Mouse (Mus musculus): ENCODE measurements around the gene Apln. TPM values are rescaled to one million over a fixed set of nuclear protein-coding genes. Genes with fewer than 3 reads are reported as not detected.

Apln gene
- polyA plus RNA-seq, 1 experiment from 2014 or later: 4.9 TPM

DNA sequence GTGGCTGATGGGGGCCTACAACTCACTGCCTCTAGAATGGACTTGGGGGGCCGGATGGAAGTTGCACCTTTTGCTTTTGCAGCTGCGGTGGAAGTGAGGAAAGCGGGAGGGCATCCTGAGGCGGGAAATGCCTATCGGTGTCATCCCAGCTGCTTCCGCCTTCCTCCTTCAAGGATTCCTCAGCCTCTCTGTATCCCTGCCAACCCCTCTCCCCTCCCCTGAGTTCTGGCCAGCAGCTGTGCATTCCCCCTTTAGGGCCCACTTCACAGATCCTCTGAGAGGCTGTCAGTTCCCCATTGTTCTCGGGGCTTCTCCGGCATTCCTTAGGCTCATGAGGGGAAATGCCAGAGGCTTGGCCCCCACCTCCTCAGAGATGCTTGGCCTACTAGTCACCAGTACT is 28.6 kb downstream of the Apln start:
- Histone ChIP-seq H3K36me3 (ENCODE audit: poor library complexity, severe bottlenecking) (no peaks in the 10 kb centered on the region), H3K27ac (no peak overlapping the region), H3K9me3 (replicated peaks) (no peaks in the 10 kb centered on the region), H3K4me2 (no peak overlapping the region), H3K9ac (no peak overlapping the region), H3K4me3 (no peak overlapping the region), H3K4me1 (no peaks in the 10 kb centered on the region), H3K27me3 (no peaks in the 10 kb centered on the region)
- WGBS: 60% methylated on average over 8 of the region's 8 CpGs
- no peak for ATAC-seq

DNA sequence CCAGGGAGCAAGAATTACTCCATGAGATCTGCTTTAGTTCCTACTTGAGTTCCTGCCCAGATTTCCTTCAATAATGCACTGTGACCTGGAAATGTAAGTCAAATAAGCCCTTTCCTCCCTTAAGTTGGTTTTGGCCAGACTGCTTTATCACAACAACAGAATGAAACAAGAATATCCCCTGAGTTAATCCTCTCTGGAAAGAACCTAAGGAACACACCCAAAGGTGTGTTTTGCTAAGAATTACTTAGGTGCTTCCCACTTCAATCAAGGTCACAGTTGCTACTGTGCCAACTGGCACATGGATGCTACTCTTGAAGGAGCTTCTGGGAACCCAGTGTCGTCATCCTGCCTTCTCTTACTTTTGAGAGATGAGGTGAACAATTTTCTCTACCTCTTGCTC is 29.9 kb downstream of the Apln start:
- H3K4me1 ChIP-seq: no peaks in the 10 kb centered on the region
- H3K36me3 ChIP-seq (ENCODE audit: poor library complexity, severe bottlenecking): no peaks in the 10 kb centered on the region
- no peak overlapping the region for H3K9ac ChIP-seq
- no peak overlapping the region for H3K4me2 ChIP-seq
- no peak overlapping the region for H3K4me3 ChIP-seq
- no peaks in the 10 kb centered on the region for H3K9me3 ChIP-seq (replicated peaks)
- ATAC-seq: no peak
- no peak overlapping the region for H3K27ac ChIP-seq
- WGBS: 84% methylated on average over 1 of the region's 1 CpGs
- no peaks in the 10 kb centered on the region for H3K27me3 ChIP-seq

DNA sequence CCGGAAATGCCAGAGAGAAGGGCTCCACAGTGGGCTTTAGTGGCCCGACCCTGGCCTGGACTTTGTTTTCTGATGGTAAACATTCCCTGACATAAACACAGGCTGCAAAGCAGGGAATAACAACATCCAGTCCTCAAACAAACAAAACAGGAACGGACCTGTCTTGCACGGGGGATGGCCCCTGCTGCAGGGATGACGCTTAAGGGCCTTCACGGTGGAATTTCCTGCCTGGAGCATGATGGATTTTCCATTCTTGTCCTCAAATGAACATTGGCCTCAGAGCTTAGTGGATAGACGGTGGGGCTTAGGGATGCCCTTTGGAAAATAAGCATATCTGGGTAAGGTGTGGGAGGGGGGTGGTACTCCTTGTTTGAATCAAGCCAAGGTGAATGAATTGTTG is 33.5 kb downstream of the Apln start:
- Histone ChIP-seq H3K36me3 (ENCODE audit: poor library complexity, severe bottlenecking) (no peaks in the 10 kb centered on the region), H3K27me3 (no peaks in the 10 kb centered on the region), H3K9me3 (replicated peaks) (no peaks in the 10 kb centered on the region), H3K4me1 (no peaks in the 10 kb centered on the region), H3K9ac (no peak overlapping the region), H3K4me2 (no peak overlapping the region), H3K27ac (no peak overlapping the region), H3K4me3 (no peak overlapping the region)
- WGBS: 81% methylated on average over 7 of the region's 7 CpGs
- ATAC-seq: no peak

GRCm38 (mm10) chrX:47998412-47998811 is 36.2 kb downstream of the Apln start:
- ATAC-seq: no peak
- Histone ChIP-seq H3K4me3 (no peak overlapping the region), H3K36me3 (ENCODE audit: poor library complexity, severe bottlenecking) (no peaks in the 10 kb centered on the region), H3K9ac (no peak overlapping the region), H3K27me3 (no peaks in the 10 kb centered on the region), H3K4me2 (no peak overlapping the region), H3K27ac (no peak overlapping the region), H3K4me1 (no peaks in the 10 kb centered on the region), H3K9me3 (replicated peaks) (no peaks in the 10 kb centered on the region)
- 82% methylated on average over 8 of the region's 8 CpGs for WGBS

DNA sequence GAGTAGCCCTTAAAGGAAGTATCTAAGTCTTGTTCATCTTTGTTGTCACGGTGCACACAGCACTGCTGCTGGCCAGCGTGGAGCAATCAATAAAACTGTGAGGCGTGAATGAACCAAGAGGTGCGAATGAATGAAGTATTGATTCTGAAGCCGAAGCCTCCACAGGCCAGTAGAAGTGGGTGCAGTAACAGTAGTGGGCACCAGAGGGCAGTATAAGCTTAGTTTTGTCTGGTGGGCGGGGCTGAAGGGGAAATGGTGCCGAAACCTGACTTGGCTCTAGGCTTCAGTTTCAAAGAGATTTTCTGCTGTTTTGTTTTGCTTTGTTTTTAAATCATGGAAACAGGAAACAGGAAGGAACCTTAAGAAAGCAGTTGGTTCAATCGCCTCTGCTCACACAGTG is 42.0 kb downstream of the Apln start:
- 14% methylated on average over 8 of the region's 8 CpGs for WGBS
- Histone ChIP-seq H3K9ac (no peak overlapping the region), H3K36me3 (ENCODE audit: poor library complexity, severe bottlenecking) (no peaks in the 10 kb centered on the region), H3K4me1 (no peaks in the 10 kb centered on the region), H3K27ac (no peak overlapping the region), H3K4me3 (no peak overlapping the region), H3K9me3 (replicated peaks) (no peaks in the 10 kb centered on the region), H3K4me2 (0 out of 2 replicates have a peak overlapping the region, but pooled peaks have one; percentile 10), H3K27me3 (no peaks in the 10 kb centered on the region)
- peak; percentile 43 for ATAC-seq

GRCm38 (mm10) chrX:47988024-47988423 is 46.6 kb downstream of the Apln start:
- Histone ChIP-seq H3K4me1 (no peaks in the 10 kb centered on the region), H3K4me3 (no peak overlapping the region), H3K4me2 (no peak overlapping the region), H3K27me3 (no peaks in the 10 kb centered on the region), H3K9me3 (replicated peaks) (no peaks in the 10 kb centered on the region), H3K36me3 (ENCODE audit: poor library complexity, severe bottlenecking) (no peaks in the 10 kb centered on the region), H3K9ac (no peak overlapping the region), H3K27ac (no peak overlapping the region)
- ATAC-seq: no peak
- WGBS: 80% methylated on average over 8 of the region's 8 CpGs

DNA sequence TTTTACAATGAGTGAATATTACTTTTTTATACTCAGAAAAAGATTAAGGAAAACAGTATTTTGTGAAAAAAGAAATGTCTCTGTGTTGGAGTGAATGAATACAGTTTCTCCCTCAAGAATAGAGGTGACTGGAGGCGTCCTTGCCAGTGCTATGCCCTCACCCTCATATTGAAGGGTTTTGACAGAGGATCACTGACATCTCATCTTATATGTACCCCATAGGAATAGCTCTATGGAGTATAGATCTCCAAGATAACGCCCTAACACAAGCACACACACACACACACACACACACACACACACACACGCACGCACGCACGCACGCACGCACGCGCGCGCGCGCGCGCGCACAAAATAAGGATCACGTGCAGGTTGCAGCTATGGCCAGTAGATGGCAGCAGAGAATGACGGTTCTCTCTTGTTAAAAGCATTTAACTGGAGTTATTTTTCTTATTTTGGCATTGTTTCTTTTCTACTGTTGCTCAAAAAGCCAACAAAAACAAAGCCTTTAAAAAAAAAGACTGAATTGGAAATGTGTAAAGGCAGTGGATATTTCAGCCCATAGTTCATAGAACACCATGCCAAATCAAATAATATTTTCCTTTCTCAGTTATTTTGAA is 49.5 kb downstream of the Apln start:
- Histone ChIP-seq H3K36me3 (ENCODE audit: poor library complexity, severe bottlenecking) (no peaks in the 10 kb centered on the region), H3K27me3 (no peaks in the 10 kb centered on the region), H3K4me1 (no peaks in the 10 kb centered on the region), H3K27ac (no peak overlapping the region), H3K9me3 (replicated peaks) (no peaks in the 10 kb centered on the region), H3K9ac (no peak overlapping the region), H3K4me2 (peak overlapping the region; percentile 53), H3K4me3 (peak overlapping the region; percentile 22; the same call in 1 of the 2 replicates)
- WGBS: 4% methylated on average over 14 of the region's 19 CpGs
- ATAC-seq: peak; percentile 65

GRCm38 (mm10) chrX:47977078-47977477 is 57.6 kb downstream of the Apln start:
- Histone ChIP-seq H3K36me3 (ENCODE audit: poor library complexity, severe bottlenecking) (no peaks in the 10 kb centered on the region), H3K27me3 (no peaks in the 10 kb centered on the region), H3K4me2 (no peak overlapping the region), H3K9me3 (replicated peaks) (no peaks in the 10 kb centered on the region), H3K4me3 (no peak overlapping the region), H3K4me1 (no peaks in the 10 kb centered on the region), H3K27ac (no peak overlapping the region), H3K9ac (no peak overlapping the region)
- no peak for ATAC-seq
- 87% methylated on average over 5 of the region's 5 CpGs for WGBS

DNA sequence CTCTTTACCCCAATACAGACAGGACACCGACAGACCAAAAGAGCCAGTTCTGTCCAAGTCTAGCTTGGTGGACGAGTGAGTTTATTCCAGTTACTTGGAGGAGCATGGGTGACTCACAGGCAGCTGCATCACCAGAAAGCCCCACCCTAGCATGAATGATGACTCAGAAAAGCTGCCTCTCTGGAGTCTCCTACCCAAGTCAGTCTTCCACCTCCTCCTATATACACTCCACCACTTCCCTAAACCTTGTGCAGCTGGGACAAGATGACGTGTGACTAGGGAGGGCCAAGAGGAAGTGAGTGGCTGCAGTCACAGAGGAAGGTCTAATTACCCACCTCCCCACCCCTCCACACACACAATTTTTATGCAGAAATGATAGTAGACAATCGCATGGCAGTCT is 58.1 kb downstream of the Apln start:
- Histone ChIP-seq H3K27me3 (no peaks in the 10 kb centered on the region), H3K27ac (no peak overlapping the region), H3K4me2 (no peak overlapping the region), H3K36me3 (ENCODE audit: poor library complexity, severe bottlenecking) (no peaks in the 10 kb centered on the region), H3K9me3 (replicated peaks) (no peaks in the 10 kb centered on the region), H3K9ac (no peak overlapping the region), H3K4me3 (no peak overlapping the region), H3K4me1 (no peaks in the 10 kb centered on the region)
- 84% methylated on average over 4 of the region's 4 CpGs for whole genome bisulfite sequencing
- no peak for ATAC-seq

Other genes with a start within 250 kb of the Apln start
- gene Smarca1, start 141.9 kb downstream of the Apln start, polyA plus RNA-seq (2015; fragmentation: Nextera tagmentation; extraction: Ambion mirVana): 21.7 and 25.4 TPM in 2 replicates
- gene Ocrl, start 122.5 kb downstream of the Apln start, polyA plus RNA-seq (2015; fragmentation: Nextera tagmentation; extraction: Ambion mirVana): 20.3 and 23.2 TPM in 2 replicates
- gene Xpnpep2, start 73.9 kb upstream of the Apln start, polyA plus RNA-seq (2015; fragmentation: Nextera tagmentation; extraction: Ambion mirVana): 0.57 and 0.64 TPM in 2 replicates
- gene Sash3, start 111.6 kb upstream of the Apln start, polyA plus RNA-seq (2015; fragmentation: Nextera tagmentation; extraction: Ambion mirVana): 0.71 and 0.72 TPM in 2 replicates
- gene Zdhhc9, start 174.0 kb upstream of the Apln start, polyA plus RNA-seq (2015; fragmentation: Nextera tagmentation; extraction: Ambion mirVana): 6.8 and 8.2 TPM in 2 replicates
- 23.6 and 27.2 TPM in 2 replicates for gene Utp14a, start 222.0 kb upstream of the Apln start, polyA plus RNA-seq (2015; fragmentation: Nextera tagmentation; extraction: Ambion mirVana)